Mouse (Mus musculus) thymus, adult 2 months (tissue): ENCODE measurements at regions not wholly inside any gene's neighbourhood (a gene's known extent, or its start where the extent isn't known, plus 50 kb on each side); places are given as distances from the start of the nearest gene placed in this dataset.
"Not testable (repeated sequence)": the region's sequence is repeated elsewhere in the genome, so short reads cannot be mapped to it uniquely, and the experiment has no call there.

ENCODE experiments used
- CTCF ChIP-seq: fragments of 200-500 bp; IDR thresholded peaks from 2 replicates; pipeline ENCODE4 v1.5.1; 2012; ENCODE audit warnings: mild to moderate bottlenecking, control low read depth, low read length, moderate library complexity, borderline replicate concordance; ENCODE audit not compliant: control insufficient read depth, poor library complexity, insufficient read depth; ENCODE audit errors: extremely low read depth
- POLR2A ChIP-seq: fragments of 200-500 bp; IDR thresholded peaks from 2 replicates; pipeline ENCODE4 v1.6.1; 2012; ENCODE audit warnings: mild to moderate bottlenecking, low read length, control low read depth, moderate library complexity; ENCODE audit not compliant: control insufficient read depth, poor library complexity, insufficient read depth; ENCODE audit errors: extremely low read depth

GRCm38 (mm10) chr12:114472678-114473077 is 929.0 kb downstream of the Adam6a start:
- TF ChIP-seq CTCF, POLR2A: not testable (repeated sequence)
